Mouse (Mus musculus): ENCODE results near the gene Gli3. TPM values are rescaled to one million over a fixed set of nuclear protein-coding genes. Genes with fewer than 3 reads are reported as not detected.

The Gli3 gene
- polyA plus RNA-seq (2015; fragmentation: Nextera tagmentation; extraction: Ambion mirVana), result 0.51 and 0.60 TPM in 2 replicates

DNA sequence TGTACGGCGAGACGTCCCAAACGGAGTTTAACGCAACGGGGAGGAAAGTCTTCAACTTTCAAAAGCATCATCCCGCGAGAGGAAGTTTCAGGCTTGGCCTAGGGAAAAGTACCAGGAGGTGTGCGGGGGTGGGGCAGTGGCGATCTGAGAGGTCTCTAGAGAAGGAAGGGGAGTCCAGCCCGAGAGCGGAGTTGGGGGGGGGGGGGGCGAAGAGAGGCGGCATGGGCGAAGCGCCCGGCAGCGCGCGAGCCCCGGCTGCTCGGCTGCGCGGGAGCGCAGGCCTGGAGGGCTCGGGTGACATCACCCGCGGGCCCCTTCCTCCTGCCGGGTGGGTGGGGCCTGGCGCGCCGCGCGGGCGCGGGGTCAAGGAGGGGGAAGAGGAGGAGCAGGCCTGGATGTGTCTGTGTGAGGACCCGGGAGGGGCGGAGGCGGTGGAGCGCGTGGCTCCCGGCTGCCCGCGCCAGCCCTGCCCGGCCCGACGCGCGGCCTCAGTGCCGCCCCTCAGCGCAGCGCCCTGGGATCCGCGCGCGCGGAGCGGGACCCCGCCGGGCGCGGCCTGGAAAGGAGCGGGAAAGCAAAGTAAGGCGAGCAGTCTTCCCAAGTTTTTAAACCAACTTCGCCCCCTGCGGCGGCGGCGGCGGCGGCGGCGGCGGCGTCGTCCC, at the start of gene Gli3:
Gene Gli3, plus strand, starts transcription at position 406 of the 662 bp plus-strand sequence.
- H3K4me3 ChIP-seq (replicated peaks), result peak within 1 kb of the TSS; percentile 53
- ATAC-seq (ENCODE audit: low read depth), result peak; percentile 74
- no peak for DNase-seq
- H3K27ac ChIP-seq, result peak within 1 kb of the TSS; percentile 53; the same call in 1 of the 2 replicates
- no peaks in the 10 kb centered on the region for H3K9me3 ChIP-seq (replicated peaks)
- H3K4me2 ChIP-seq, result peak within 1 kb of the TSS; percentile 65
- no peaks in the 10 kb centered on the region; the same call in 1 of the 2 replicates for H3K4me1 ChIP-seq (replicated peaks)
- no peaks in the 10 kb centered on the region for H3K36me3 ChIP-seq
- H3K27me3 ChIP-seq, result peaks cover 69% of the 10 kb centered on the region
- H3K9ac ChIP-seq, result peak within 1 kb of the TSS; percentile 41
- under 1% methylated on average over 40 of the region's 76 CpGs for WGBS (ENCODE audit: insufficient replicate concordance)

DNA sequence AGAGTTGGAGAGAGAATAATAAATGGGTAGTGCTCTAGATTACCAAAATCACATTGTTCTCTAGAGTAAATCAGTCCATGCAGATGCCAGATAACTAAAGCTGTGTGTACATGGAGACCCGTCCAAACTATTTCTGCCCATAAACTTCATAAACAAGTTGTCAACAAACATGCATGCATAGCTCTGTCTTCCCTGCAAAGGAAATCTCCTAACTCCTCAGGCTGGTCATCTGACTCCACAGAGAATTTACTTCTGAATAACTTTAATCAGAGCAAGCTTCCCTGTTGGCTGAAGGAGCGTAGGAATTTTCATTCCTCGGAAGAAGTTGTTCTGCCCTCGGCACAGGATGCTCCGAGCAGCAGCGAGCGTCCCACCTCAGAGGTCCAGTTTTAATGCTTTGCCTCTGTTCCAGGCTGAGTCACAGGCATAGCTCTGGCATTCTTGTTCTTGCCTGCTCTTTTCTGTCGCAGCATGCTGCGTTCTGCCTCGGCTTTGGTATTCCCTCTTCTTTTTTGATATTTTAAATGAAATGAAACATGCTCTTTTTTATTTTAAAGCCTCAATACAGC, 41.8 kb upstream of the Gli3 start:
- no peaks in the 10 kb centered on the region for H3K27me3 ChIP-seq
- ATAC-seq (ENCODE audit: low read depth) (no peak), DNase-seq (no peak)
- no peak overlapping the region for H3K4me2 ChIP-seq
- H3K4me1 ChIP-seq (replicated peaks), result no peaks in the 10 kb centered on the region
- H3K4me3 ChIP-seq (replicated peaks), result no peak overlapping the region
- H3K9me3 ChIP-seq (replicated peaks), result no peaks in the 10 kb centered on the region
- no peak overlapping the region for H3K27ac ChIP-seq
- no peaks in the 10 kb centered on the region for H3K36me3 ChIP-seq
- no peak overlapping the region for H3K9ac ChIP-seq
- 63% methylated on average over 10 of the region's 10 CpGs for WGBS (ENCODE audit: insufficient replicate concordance)

DNA sequence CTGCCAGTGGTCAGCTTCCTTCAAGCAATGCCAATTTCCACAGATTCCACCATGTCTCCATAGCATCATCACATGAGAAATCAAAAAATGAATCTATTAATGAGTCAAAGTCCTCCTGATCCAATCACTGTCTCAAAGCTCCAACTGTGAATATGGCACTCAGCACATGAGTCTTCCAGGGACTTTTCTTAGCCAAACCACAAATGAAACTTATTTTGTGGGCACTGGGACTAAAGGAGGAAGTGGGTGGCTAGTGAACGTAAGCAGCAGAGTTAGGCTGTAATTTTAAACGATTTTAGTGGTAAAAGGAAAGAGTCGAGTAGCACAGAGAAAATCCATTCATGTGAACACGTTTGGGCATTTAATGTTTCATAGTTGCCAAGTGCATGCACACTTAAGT, 21.0 kb upstream of the Gli3 start:
- DNase-seq, result no peak
- Histone ChIP-seq H3K36me3 (no peaks in the 10 kb centered on the region), H3K27ac (no peak overlapping the region), H3K9ac (no peak overlapping the region), H3K27me3 (no peaks in the 10 kb centered on the region), H3K9me3 (replicated peaks) (no peaks in the 10 kb centered on the region), H3K4me3 (replicated peaks) (no peak overlapping the region), H3K4me1 (replicated peaks) (no peaks in the 10 kb centered on the region), H3K4me2 (no peak overlapping the region)
- no peak for ATAC-seq (ENCODE audit: low read depth)
- 38% methylated on average over 4 of the region's 4 CpGs for WGBS (ENCODE audit: insufficient replicate concordance)

GRCm38 (mm10) chr13:15444312-15444711, 18.7 kb upstream of the Gli3 start:
- H3K9me3 ChIP-seq (replicated peaks), result no peaks in the 10 kb centered on the region
- no peak overlapping the region for H3K4me2 ChIP-seq
- no peaks in the 10 kb centered on the region for H3K4me1 ChIP-seq (replicated peaks)
- 62% methylated on average over 4 of the region's 4 CpGs for WGBS (ENCODE audit: insufficient replicate concordance)
- no peaks in the 10 kb centered on the region for H3K36me3 ChIP-seq
- H3K27me3 ChIP-seq, result no peaks in the 10 kb centered on the region
- no peak for DNase-seq
- no peak overlapping the region for H3K27ac ChIP-seq
- no peak overlapping the region for H3K9ac ChIP-seq
- no peak for ATAC-seq (ENCODE audit: low read depth)
- no peak overlapping the region for H3K4me3 ChIP-seq (replicated peaks)

GRCm38 (mm10) chr13:15445591-15445990, 17.4 kb upstream of the Gli3 start:
- no peak overlapping the region for H3K27ac ChIP-seq
- H3K9ac ChIP-seq, result no peak overlapping the region
- ATAC-seq (ENCODE audit: low read depth) (no peak), DNase-seq (no peak)
- H3K27me3 ChIP-seq, result no peaks in the 10 kb centered on the region
- H3K4me3 ChIP-seq (replicated peaks), result no peak overlapping the region
- H3K9me3 ChIP-seq (replicated peaks), result no peaks in the 10 kb centered on the region
- no peaks in the 10 kb centered on the region for H3K36me3 ChIP-seq
- 63% methylated on average over 2 of the region's 2 CpGs for WGBS (ENCODE audit: insufficient replicate concordance)
- H3K4me2 ChIP-seq, result no peak overlapping the region
- no peaks in the 10 kb centered on the region for H3K4me1 ChIP-seq (replicated peaks)

- Histone ChIP-seq H3K36me3 (no peaks in the 10 kb centered on the region), H3K9me3 (replicated peaks) (no peaks in the 10 kb centered on the region), H3K9ac (no peak overlapping the region), H3K4me3 (replicated peaks) (no peak overlapping the region), H3K27me3 (no peaks in the 10 kb centered on the region), H3K27ac (no peak overlapping the region), H3K4me1 (replicated peaks) (no peaks in the 10 kb centered on the region), H3K4me2 (no peak overlapping the region)
- ATAC-seq (ENCODE audit: low read depth), result no peak
- 75% methylated on average over 8 of the region's 8 CpGs for WGBS (ENCODE audit: insufficient replicate concordance)
- no peak for DNase-seq
Observed at GRCm38 (mm10) chr13:15446004-15446403, 17.0 kb upstream of the Gli3 start.

- Histone ChIP-seq H3K27me3 (no peaks in the 10 kb centered on the region), H3K4me2 (no peak overlapping the region), H3K27ac (no peak overlapping the region), H3K4me3 (replicated peaks) (no peak overlapping the region), H3K9me3 (replicated peaks) (no peaks in the 10 kb centered on the region), H3K36me3 (no peaks in the 10 kb centered on the region), H3K4me1 (replicated peaks) (no peaks in the 10 kb centered on the region), H3K9ac (no peak overlapping the region)
- DNase-seq (no peak), ATAC-seq (ENCODE audit: low read depth) (no peak)
- 62% methylated on average over 7 of the region's 7 CpGs for WGBS (ENCODE audit: insufficient replicate concordance)
Observed at GRCm38 (mm10) chr13:15446782-15447564, 16.1 kb upstream of the Gli3 start.

- Histone ChIP-seq H3K4me2 (no peak overlapping the region), H3K27ac (no peak overlapping the region), H3K36me3 (no peaks in the 10 kb centered on the region), H3K27me3 (no peaks in the 10 kb centered on the region), H3K4me3 (replicated peaks) (no peak overlapping the region), H3K9me3 (replicated peaks) (no peaks in the 10 kb centered on the region), H3K4me1 (replicated peaks) (no peaks in the 10 kb centered on the region), H3K9ac (no peak overlapping the region)
- ATAC-seq (ENCODE audit: low read depth) (no peak), DNase-seq (no peak)
- 47% methylated on average over 2 of the region's 2 CpGs for WGBS (ENCODE audit: insufficient replicate concordance)
Observed at GRCm38 (mm10) chr13:15450941-15451340, 12.1 kb upstream of the Gli3 start.

DNA sequence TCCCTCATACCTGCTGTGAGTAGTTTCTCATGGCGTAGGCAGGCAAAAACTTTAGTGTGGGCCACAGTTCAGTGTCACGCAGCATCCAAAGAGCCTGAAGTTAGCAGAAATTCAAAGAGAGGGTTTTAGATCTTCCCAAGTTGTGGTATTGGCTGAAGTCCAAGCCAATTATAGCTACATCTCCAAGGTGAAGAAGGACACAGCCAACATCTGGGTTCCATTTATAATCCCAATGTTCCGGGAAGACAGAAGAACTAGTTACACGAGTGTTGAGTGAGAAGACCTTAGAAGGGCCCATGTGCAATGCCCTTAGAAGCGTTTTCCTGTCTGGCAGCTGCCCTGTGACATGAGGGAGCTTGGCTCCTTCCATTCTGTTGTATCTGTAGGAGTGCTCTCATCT, 5.2 kb upstream of the Gli3 start:
- WGBS (ENCODE audit: insufficient replicate concordance), result 56% methylated on average over 5 of the region's 5 CpGs
- H3K27ac ChIP-seq, result no peak overlapping the region
- DNase-seq (no peak), ATAC-seq (ENCODE audit: low read depth) (no peak)
- peaks cover 27% of the 10 kb centered on the region for H3K27me3 ChIP-seq
- H3K4me1 ChIP-seq (replicated peaks), result no peaks in the 10 kb centered on the region
- no peak overlapping the region for H3K4me2 ChIP-seq
- no peak overlapping the region for H3K9ac ChIP-seq
- no peaks in the 10 kb centered on the region for H3K9me3 ChIP-seq (replicated peaks)
- no peak overlapping the region for H3K4me3 ChIP-seq (replicated peaks)
- H3K36me3 ChIP-seq, result no peaks in the 10 kb centered on the region

DNA sequence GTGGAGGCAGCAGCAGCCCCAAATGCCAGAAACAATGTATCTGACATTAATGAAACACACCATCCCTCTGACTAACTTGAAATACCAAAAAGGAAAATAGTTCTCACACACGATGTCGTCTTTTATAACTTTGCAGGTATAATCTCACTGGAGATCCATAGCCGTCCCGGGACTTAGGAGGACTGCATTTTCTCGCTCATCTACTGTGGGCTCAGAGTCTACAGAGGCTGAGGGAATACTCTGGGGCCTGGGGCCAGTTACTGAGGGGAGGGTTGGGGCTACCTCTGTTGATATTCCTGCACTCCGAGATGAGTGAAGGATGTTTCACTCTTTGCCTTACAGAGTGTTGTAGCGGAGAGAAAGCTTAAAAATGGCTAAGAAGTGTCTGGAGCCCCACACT, 1.1 kb upstream of the Gli3 start:
- H3K9me3 ChIP-seq (replicated peaks), result no peaks in the 10 kb centered on the region
- WGBS (ENCODE audit: insufficient replicate concordance), result 36% methylated on average over 7 of the region's 7 CpGs
- no peak overlapping the region for H3K27ac ChIP-seq
- H3K36me3 ChIP-seq, result no peaks in the 10 kb centered on the region
- DNase-seq, result no peak
- no peak overlapping the region for H3K9ac ChIP-seq
- no peaks in the 10 kb centered on the region; the same call in 1 of the 2 replicates for H3K4me1 ChIP-seq (replicated peaks)
- H3K4me2 ChIP-seq, result no peak overlapping the region
- no peak overlapping the region for H3K4me3 ChIP-seq (replicated peaks)
- peaks cover 64% of the 10 kb centered on the region for H3K27me3 ChIP-seq
- no peak for ATAC-seq (ENCODE audit: low read depth)

DNA sequence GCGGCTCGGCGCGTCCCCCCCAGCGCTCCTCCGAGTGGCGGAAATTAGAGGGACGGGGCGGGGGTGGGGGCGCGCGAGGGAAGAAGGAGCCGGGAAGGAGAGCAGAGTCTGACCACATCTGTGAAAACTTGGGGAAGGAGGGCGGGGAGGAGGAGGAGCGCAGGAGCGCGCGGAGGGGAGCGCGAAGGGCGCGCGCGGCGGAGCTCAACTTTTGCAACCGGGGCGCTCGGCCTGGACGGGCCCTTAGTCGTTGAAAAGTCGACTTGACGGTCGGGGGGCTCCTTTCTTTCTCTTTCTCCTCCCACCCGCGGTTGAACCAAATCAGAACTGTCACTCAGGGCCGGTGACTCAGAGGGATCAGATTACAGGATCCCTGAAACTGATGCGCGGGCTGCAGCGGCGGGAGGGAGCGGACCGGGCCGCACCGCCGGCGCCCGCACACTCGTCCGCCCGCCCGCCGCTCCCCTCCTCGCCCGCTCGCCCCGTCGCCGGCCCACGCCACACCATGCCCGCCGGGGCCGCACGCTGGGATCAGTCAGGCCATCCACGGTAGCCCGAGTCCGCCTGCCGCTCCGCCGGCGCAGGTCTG, 551 bp downstream of the Gli3 start:
- no peak for DNase-seq

More for the DNA sequence above, 551 bp downstream of the Gli3 start:
- H3K27ac ChIP-seq, result peak overlapping the region; percentile 53; the same call in 1 of the 2 replicates
- WGBS (ENCODE audit: insufficient replicate concordance), result under 1% methylated on average over 48 of the region's 70 CpGs
- peak overlapping the region; percentile 65 for H3K4me2 ChIP-seq
- H3K9me3 ChIP-seq (replicated peaks), result no peaks in the 10 kb centered on the region
- H3K4me1 ChIP-seq (replicated peaks), result no peaks in the 10 kb centered on the region; the same call in 1 of the 2 replicates
- H3K9ac ChIP-seq, result peak overlapping the region; percentile 41
- H3K4me3 ChIP-seq (replicated peaks), result peak overlapping the region; percentile 53
- H3K36me3 ChIP-seq, result no peaks in the 10 kb centered on the region
- peaks cover 69% of the 10 kb centered on the region for H3K27me3 ChIP-seq
- ATAC-seq (ENCODE audit: low read depth), result peak; percentile 45; the same call in 1 of the 2 replicates

All from liver, embryonic 13.5 days (tissue).